Comparison of ENCODE assay signal across 7 mouse cellular contexts in the genomic region with DNA sequence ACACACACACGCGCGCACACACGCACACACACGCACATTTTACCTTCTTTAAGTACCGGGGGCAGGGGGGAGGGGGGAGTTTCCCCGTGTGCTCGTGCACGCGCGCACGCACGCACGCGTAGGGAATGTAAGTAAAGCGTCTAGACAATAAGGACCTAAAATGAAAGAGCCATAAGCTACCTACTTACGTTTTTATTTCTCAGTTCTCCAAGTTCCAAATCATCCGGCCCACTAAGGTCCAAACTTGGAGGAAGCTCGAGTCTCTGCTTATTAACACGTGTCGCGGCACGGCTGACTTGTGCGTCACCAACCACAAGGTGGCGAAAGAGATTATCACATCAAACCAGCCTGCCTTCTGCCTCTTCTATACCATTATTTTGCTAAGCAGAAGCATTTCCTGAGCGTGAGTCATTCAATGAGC. TPM values are rescaled to one million over a fixed set of nuclear protein-coding genes. Genes with fewer than 3 reads are reported as not detected.
A peak's percentile ranks its signal among the peaks of the same experiment; 100 is the strongest.
DNase-seq lines count a peak whose midpoint lies in the region; ATAC-seq and TF ChIP-seq lines count a peak whose summit lies in the region.

No protein-coding gene starts in this region.

- TF ChIP-seq POLR2A in cortical plate, adult 2 months (IDR thresholded peaks at IDR 0.05; ENCODE audit: extremely low read depth, insufficient read depth, low read length), result no peak

- TF ChIP-seq CTCF in cortical plate, adult 2 months (IDR thresholded peaks at IDR 0.05; ENCODE audit: extremely low read depth, insufficient read depth, low read length), result peak; percentile 52

- H3K9me3 ChIP-seq in intestine, embryonic 14.5 days (ENCODE audit: control insufficient read depth, low read length), result no peaks in the 10 kb centered on the region

- no peaks in the 10 kb centered on the region for H3K27me3 ChIP-seq in intestine, embryonic 14.5 days (replicated peaks; ENCODE audit: control insufficient read depth, insufficient read depth, low read length)

- H3K4me2 ChIP-seq in intestine, embryonic 14.5 days (ENCODE audit: low read length), result peak overlapping the region; percentile 46

- DNase-seq in gastrocnemius, postnatal 25 days, result peak; percentile 27
- peak; percentile 78 for DNase-seq in intestine, embryonic 14.5 days (ENCODE audit: low spot score)
- peak; percentile 80 to 83 for DNase-seq in left cerebral cortex, postnatal 14 days (ENCODE audit: low spot score in 2 of 2)
- DNase-seq in right cerebral cortex, postnatal 36 days (ENCODE audit: low spot score in 2 of 2), result peak; percentile 62 to 74

- 19% methylated on average over 26 of the region's 26 CpGs for WGBS in intestine, embryonic 14.5 days

- intact Hi-C loops in left cerebral cortex, postnatal 14 days (cut with DNase I), result loop anchor here (10.0 kb wide), 2 partner anchors 222 to 272 kb away; a partner anchor contains a TSS

- peak overlapping the region; percentile 13 for H3K4me3 ChIP-seq in cortical plate, adult 2 months (ENCODE audit: insufficient read depth, low read length)
- peak overlapping the region; percentile 45 for H3K4me3 ChIP-seq in intestine, embryonic 14.5 days (ENCODE audit: low read depth, low read length)

- H3K4me1 ChIP-seq in cortical plate, adult 2 months (ENCODE audit: control insufficient read depth, insufficient read depth, low read length), result no peaks in the 10 kb centered on the region
- no peaks in the 10 kb centered on the region for H3K4me1 ChIP-seq in intestine, embryonic 14.5 days (replicated peaks; ENCODE audit: control insufficient read depth, insufficient read depth, low read length)

- peak; percentile 76 for ATAC-seq in activated CD4-positive, CD25-positive, alpha-beta regulatory T cell, adult 4 months
- ATAC-seq in intestine, embryonic 14.5 days (replicated peaks; ENCODE audit: low FRiP score, low TSS enrichment, low read depth), result peak; percentile 29; the same call in 1 of the 2 replicates
- peak; percentile 93 for ATAC-seq in megakaryocyte-erythroid progenitor cell, adult 5-6 weeks (replicated peaks; ENCODE audit: low FRiP score, low TSS enrichment, poor library complexity, severe bottlenecking)

- peak overlapping the region; percentile 48 for H3K9ac ChIP-seq in intestine, embryonic 14.5 days (ENCODE audit: low read length)

- H3K27ac ChIP-seq in cortical plate, adult 2 months (ENCODE audit: insufficient read depth, low read length), result no peak overlapping the region
- H3K27ac ChIP-seq in intestine, embryonic 14.5 days (ENCODE audit: low read depth), result no peak overlapping the region

- H3K36me3 ChIP-seq in intestine, embryonic 14.5 days (ENCODE audit: control insufficient read depth, insufficient read depth, low read length), result no peaks in the 10 kb centered on the region

RNA-seq across cellular contexts. Expression of a gene that starts 47.1 kb away (rescaled TPM):
- polyA plus RNA-seq in activated CD4-positive, CD25-positive, alpha-beta regulatory T cell, adult 4 months (2017; shearing (Covaris generic)), result under 1 TPM; 0.18 to 0.25 TPM
- polyA plus RNA-seq in cortical plate, adult 2 months (2012; rRNA removed), result 6.3 and 6.6 TPM in 2 replicates
- total RNA-seq in gastrocnemius, postnatal 25 days (2021), result under 1 TPM; 0.20 to 0.35 TPM
- polyA plus RNA-seq in intestine, embryonic 14.5 days (2014; fragmentation: Nextera tagmentation; extraction: Ambion mirVana), result 0.32 and 0.50 TPM in 2 replicates
- total RNA-seq in left cerebral cortex, postnatal 14 days (2021), result 10 to 100 TPM; 13.3 to 15.7 TPM
- total RNA-seq in megakaryocyte-erythroid progenitor cell, adult 5-6 weeks (2014; fragmentation: Nextera tagmentation), result 0.22 and 0.48 TPM in 2 replicates
- 0.95 TPM in 1 of 2 replicates, not detected in the other for total RNA-seq in megakaryocyte-erythroid progenitor cell, adult 5-6 weeks (2017)

Comparison
In these comparisons a context has a peak if more than half of its experiments do, and no peak if none do; other contexts are left out.
1. ATAC-seq: peak in every context shown above with its lines; median percentile 93 in megakaryocyte-erythroid progenitor cell, adult 5-6 weeks; 76 in activated CD4-positive, CD25-positive, alpha-beta regulatory T cell, adult 4 months; 29 in intestine, embryonic 14.5 days.
2. DNase-seq: peak in every context shown above with its lines; median percentile 82 in left cerebral cortex, postnatal 14 days; 78 in intestine, embryonic 14.5 days; 68 in right cerebral cortex, postnatal 36 days; 27 in gastrocnemius, postnatal 25 days.
3. RNA of a gene that starts 47.1 kb away (total RNA-seq): 13.3 to 15.7 TPM in left cerebral cortex, postnatal 14 days; 0.22 to 0.95 TPM in megakaryocyte-erythroid progenitor cell, adult 5-6 weeks and 0.20 to 0.35 TPM in gastrocnemius, postnatal 25 days; every median in the first group is over 4 times any median in the second.